Mouse (Mus musculus) intestine, embryonic 14.5 days (tissue): Measurements from ENCODE around the gene Piga. TPM values are rescaled to one million over a fixed set of nuclear protein-coding genes. Genes with fewer than 3 reads are reported as not detected.

ENCODE experiments used
- ATAC-seq: fragments of 200-750 bp; cut with Nextera tagmentation; replicated peaks from 2 replicates; pipeline ENCODE4 v1.8.0; 2017; ENCODE audit warnings: low read depth, moderate number of reproducible peaks, moderate TSS enrichment, moderate library complexity; ENCODE audit not compliant: low FRiP score, low TSS enrichment
- DNase-seq: peaks from one replicate; pipeline ENCODE4 v3.0.0-alpha.2; 2018; ENCODE audit warnings: low spot score
- H3K27ac ChIP-seq: fragments of 300-500 bp; sonication (generic); 2 replicates; pipeline ENCODE4 v1.5.1; 2014; ENCODE audit warnings: low read depth, mild to moderate bottlenecking, control low read depth
- H3K27me3 ChIP-seq: fragments of 300-500 bp; sonication (generic); replicated peaks from 2 replicates; pipeline ENCODE4 v1.6.1; 2014; ENCODE audit warnings: low read length, control low read depth; ENCODE audit not compliant: control insufficient read depth, insufficient read depth
- H3K36me3 ChIP-seq: fragments of 300-500 bp; sonication (generic); 2 replicates; pipeline ENCODE4 v1.6.1; 2014; ENCODE audit warnings: low read length, control low read depth; ENCODE audit not compliant: control insufficient read depth, insufficient read depth
- H3K4me1 ChIP-seq: fragments of 300-500 bp; sonication (generic); replicated peaks from 2 replicates; pipeline ENCODE4 v1.6.1; 2014; ENCODE audit warnings: low read length, control low read depth, mixed read lengths; ENCODE audit not compliant: control insufficient read depth, insufficient read depth
- H3K4me2 ChIP-seq: fragments of 300-500 bp; sonication (generic); 2 replicates; pipeline ENCODE4 v1.6.1; 2014; ENCODE audit warnings: low read length
- H3K4me3 ChIP-seq: fragments of 300-500 bp; sonication (generic); 2 replicates; pipeline ENCODE4 v1.5.1; 2014; ENCODE audit warnings: low read depth, low read length, control low read depth, mixed read lengths
- H3K9ac ChIP-seq: fragments of 300-500 bp; sonication (generic); 2 replicates; pipeline ENCODE4 v1.6.1; 2014; ENCODE audit warnings: mild to moderate bottlenecking, low read length
- H3K9me3 ChIP-seq: fragments of 300-500 bp; sonication (generic); 2 replicates; pipeline ENCODE4 v1.6.1; 2016; ENCODE audit warnings: low read length, control low read depth; ENCODE audit not compliant: control insufficient read depth
- WGBS: fragments of 180-500 bp; shearing (Covaris S2); extraction: QIAGEN DNeasy Blood & Tissue Kit; methylation state at CpG from one replicate; pipeline ENCODE4 v1.1.7; 2014; 5-methylcytosine and 5-hydroxymethylcytosine counted together
- polyA plus RNA-seq: library from polyadenylated mRNA; unstranded; fragments of >200 nt; fragmentation: Nextera tagmentation; extraction: Ambion mirVana; gene quantifications from 2 replicates; pipeline ENCODE4 v1.2.1, GENCODE M21; 2014

The Piga gene
- polyA plus RNA-seq, 1 experiment from 2014 or later = 20.4 TPM

- 89% methylated on average over 1 of the region's 1 CpGs for WGBS
- ATAC-seq = no peak
- no peak for DNase-seq
These were observed 5.2 kb downstream of the Piga start for GRCm38 (mm10) chrX:164424821-164425220.

DNA sequence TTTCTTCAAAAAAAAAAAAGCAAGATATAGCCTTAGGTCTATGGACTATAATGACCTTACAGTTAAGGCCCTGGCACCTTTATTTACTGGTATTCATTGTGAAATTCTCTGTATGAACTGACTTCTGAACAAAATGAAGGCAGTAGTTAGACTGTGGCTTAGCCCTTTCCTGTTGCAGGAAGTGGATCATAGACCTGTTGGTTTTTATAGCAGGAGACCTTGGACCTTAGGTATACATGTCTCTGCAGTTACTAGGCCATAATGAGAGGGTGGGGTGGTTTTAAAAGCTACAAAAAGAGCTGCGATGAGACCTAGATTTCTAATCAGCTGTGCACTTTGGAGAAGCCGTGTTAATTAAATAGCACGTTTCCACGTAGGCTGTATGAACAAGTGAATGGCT, 7.7 kb downstream of the Piga start:
- H3K36me3 ChIP-seq = peaks cover 32% of the 10 kb centered on the region
- H3K4me2 ChIP-seq = no peak overlapping the region
- H3K27me3 ChIP-seq = no peaks in the 10 kb centered on the region
- DNase-seq (peak; percentile 54), ATAC-seq (peak; percentile 71; the same call in 1 of the 2 replicates)
- H3K27ac ChIP-seq = no peak overlapping the region
- H3K4me1 ChIP-seq = no peaks in the 10 kb centered on the region
- H3K4me3 ChIP-seq = no peak overlapping the region
- H3K9ac ChIP-seq = no peak overlapping the region
- no peaks in the 10 kb centered on the region for H3K9me3 ChIP-seq
- WGBS = 82% methylated on average over 4 of the region's 4 CpGs

More at GRCm38 (mm10) chrX:164424821-164425220, 5.2 kb downstream of the Piga start:
- no peaks in the 10 kb centered on the region for H3K9me3 ChIP-seq
- no peak overlapping the region for H3K9ac ChIP-seq
- peaks cover 26% of the 10 kb centered on the region for H3K36me3 ChIP-seq
- no peaks in the 10 kb centered on the region for H3K27me3 ChIP-seq
- no peak overlapping the region for H3K27ac ChIP-seq
- no peak overlapping the region for H3K4me3 ChIP-seq
- H3K4me1 ChIP-seq = no peaks in the 10 kb centered on the region
- H3K4me2 ChIP-seq = no peak overlapping the region

- no peaks in the 10 kb centered on the region for H3K9me3 ChIP-seq
- H3K9ac ChIP-seq = no peak overlapping the region
- DNase-seq (no peak), ATAC-seq (no peak)
- WGBS = 79% methylated on average over 2 of the region's 2 CpGs
- H3K36me3 ChIP-seq = peaks cover 26% of the 10 kb centered on the region
- H3K4me3 ChIP-seq = no peak overlapping the region
- H3K27ac ChIP-seq = no peak overlapping the region
- no peak overlapping the region for H3K4me2 ChIP-seq
- H3K4me1 ChIP-seq = no peaks in the 10 kb centered on the region
- no peaks in the 10 kb centered on the region for H3K27me3 ChIP-seq
These were observed 8.6 kb downstream of the Piga start for GRCm38 (mm10) chrX:164428224-164428623.

GRCm38 (mm10) chrX:164430621-164431020, 11.0 kb downstream of the Piga start:
- Histone ChIP-seq H3K4me2 (no peak overlapping the region), H3K27ac (no peak overlapping the region), H3K4me3 (no peak overlapping the region), H3K9me3 (no peaks in the 10 kb centered on the region), H3K36me3 (peaks cover 19% of the 10 kb centered on the region), H3K4me1 (no peaks in the 10 kb centered on the region), H3K27me3 (no peaks in the 10 kb centered on the region), H3K9ac (no peak overlapping the region)
- DNase-seq (no peak), ATAC-seq (peak; percentile 36; the same call in 1 of the 2 replicates)
- 72% methylated on average over 6 of the region's 6 CpGs for WGBS

- H3K4me3 ChIP-seq = no peak overlapping the region
- no peak overlapping the region for H3K27ac ChIP-seq
- peaks cover 19% of the 10 kb centered on the region for H3K36me3 ChIP-seq
- no peaks in the 10 kb centered on the region for H3K4me1 ChIP-seq
- 77% methylated on average over 2 of the region's 2 CpGs for WGBS
- ATAC-seq (no peak), DNase-seq (no peak)
- H3K9ac ChIP-seq = no peak overlapping the region
- H3K9me3 ChIP-seq = no peaks in the 10 kb centered on the region
- no peaks in the 10 kb centered on the region for H3K27me3 ChIP-seq
- no peak overlapping the region for H3K4me2 ChIP-seq
These were observed 11.5 kb downstream of the Piga start for GRCm38 (mm10) chrX:164431133-164431532.

DNA sequence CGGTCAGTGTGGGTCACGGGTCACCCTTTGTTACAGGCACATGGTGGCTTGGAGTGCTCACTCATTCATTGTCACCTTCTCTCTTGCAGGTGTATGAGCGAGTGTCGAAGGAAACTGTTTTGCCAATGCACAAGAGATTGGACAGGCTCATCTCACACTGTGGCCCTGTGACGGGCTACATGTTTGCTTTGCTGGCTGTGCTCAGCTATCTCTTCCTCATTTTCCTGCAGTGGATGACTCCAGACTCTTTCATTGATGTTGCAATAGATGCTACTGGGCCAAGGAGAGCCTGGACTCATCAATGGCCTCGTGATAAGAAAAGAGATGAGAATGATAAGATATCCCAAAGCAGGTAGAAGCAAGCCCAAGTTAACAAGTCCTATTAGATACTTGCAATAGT, 12.0 kb downstream of the Piga start:
- peaks cover 19% of the 10 kb centered on the region for H3K36me3 ChIP-seq
- no peaks in the 10 kb centered on the region for H3K9me3 ChIP-seq
- no peaks in the 10 kb centered on the region for H3K4me1 ChIP-seq
- no peak for DNase-seq
- WGBS = 87% methylated on average over 6 of the region's 6 CpGs
- H3K27me3 ChIP-seq = no peaks in the 10 kb centered on the region
- no peak overlapping the region for H3K27ac ChIP-seq
- no peak overlapping the region for H3K4me3 ChIP-seq
- H3K4me2 ChIP-seq = no peak overlapping the region
- ATAC-seq = no peak
- no peak overlapping the region for H3K9ac ChIP-seq

DNA sequence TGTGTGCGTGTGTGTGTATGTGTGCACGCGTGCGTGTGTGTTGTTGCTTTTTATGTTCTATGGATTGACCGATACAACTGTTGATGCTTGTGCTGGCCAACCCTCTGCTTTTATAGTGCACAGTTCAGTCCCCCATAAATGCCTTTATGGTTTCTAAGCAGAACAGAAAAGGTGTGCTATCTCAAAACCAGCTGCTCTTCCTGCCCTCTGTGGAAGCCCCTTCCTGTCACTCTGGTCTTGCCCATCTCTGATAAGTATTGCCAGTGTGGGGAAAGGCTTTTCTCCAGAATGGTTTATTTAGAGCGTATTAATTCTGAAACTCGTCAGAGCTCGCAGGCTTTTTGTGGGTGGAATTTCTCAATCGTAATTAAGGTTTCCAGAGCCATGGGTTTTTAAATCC, 13.1 kb downstream of the Piga start:
- no peaks in the 10 kb centered on the region for H3K27me3 ChIP-seq
- H3K27ac ChIP-seq = no peak overlapping the region
- no peak overlapping the region for H3K4me2 ChIP-seq
- no peak for DNase-seq
- H3K9ac ChIP-seq = no peak overlapping the region
- H3K36me3 ChIP-seq = peaks cover 19% of the 10 kb centered on the region
- H3K4me1 ChIP-seq = no peaks in the 10 kb centered on the region
- ATAC-seq = no peak
- H3K9me3 ChIP-seq = no peaks in the 10 kb centered on the region
- 94% methylated on average over 9 of the region's 9 CpGs for WGBS
- no peak overlapping the region for H3K4me3 ChIP-seq

GRCm38 (mm10) chrX:164436709-164437108, 17.1 kb downstream of the Piga start, which contains the start of gene Asb11:
TSS of gene Asb11 (plus strand) at chrX:164436994.
- Histone ChIP-seq H3K27ac (no peak within 1 kb of the TSS), H3K36me3 (peaks cover 3% of the 10 kb centered on the region; the same call in 1 of the 2 replicates), H3K27me3 (no peaks in the 10 kb centered on the region), H3K9ac (no peak within 1 kb of the TSS), H3K4me1 (no peaks in the 10 kb centered on the region), H3K4me3 (no peak within 1 kb of the TSS), H3K4me2 (no peak within 1 kb of the TSS), H3K9me3 (no peaks in the 10 kb centered on the region)
- WGBS = 56% methylated on average over 8 of the region's 8 CpGs
- no peak for DNase-seq
- no peak for ATAC-seq

DNA sequence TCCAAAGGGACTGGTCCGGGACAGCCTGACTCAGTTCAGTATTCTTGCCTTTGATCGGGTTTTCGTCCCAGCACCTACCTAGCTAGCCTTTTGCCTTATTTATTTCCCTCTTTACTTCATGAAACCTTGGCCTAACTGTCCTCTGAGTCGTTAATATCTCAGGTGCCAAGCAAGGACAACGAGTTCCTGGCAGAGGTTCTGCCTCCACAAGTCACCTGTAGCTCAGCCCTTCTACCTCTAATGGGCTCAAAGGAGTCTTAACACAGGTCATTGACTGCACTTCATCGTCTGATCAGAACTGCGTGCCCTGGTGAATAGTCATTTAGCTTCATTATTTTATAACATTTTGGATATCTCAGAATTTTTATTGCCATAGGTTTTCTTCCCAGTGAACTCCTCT, 19.9 kb downstream of the Piga start:
- no peak overlapping the region for H3K4me3 ChIP-seq
- 89% methylated on average over 7 of the region's 7 CpGs for WGBS
- H3K27me3 ChIP-seq = no peaks in the 10 kb centered on the region
- H3K9ac ChIP-seq = no peak overlapping the region
- no peak for ATAC-seq
- no peaks in the 10 kb centered on the region for H3K4me1 ChIP-seq
- no peaks in the 10 kb centered on the region for H3K9me3 ChIP-seq
- no peak overlapping the region for H3K4me2 ChIP-seq
- no peaks in the 10 kb centered on the region for H3K36me3 ChIP-seq
- H3K27ac ChIP-seq = no peak overlapping the region
- DNase-seq = no peak
